Comparison of ENCODE assay signal across 8 mouse cellular contexts in the genomic region with DNA sequence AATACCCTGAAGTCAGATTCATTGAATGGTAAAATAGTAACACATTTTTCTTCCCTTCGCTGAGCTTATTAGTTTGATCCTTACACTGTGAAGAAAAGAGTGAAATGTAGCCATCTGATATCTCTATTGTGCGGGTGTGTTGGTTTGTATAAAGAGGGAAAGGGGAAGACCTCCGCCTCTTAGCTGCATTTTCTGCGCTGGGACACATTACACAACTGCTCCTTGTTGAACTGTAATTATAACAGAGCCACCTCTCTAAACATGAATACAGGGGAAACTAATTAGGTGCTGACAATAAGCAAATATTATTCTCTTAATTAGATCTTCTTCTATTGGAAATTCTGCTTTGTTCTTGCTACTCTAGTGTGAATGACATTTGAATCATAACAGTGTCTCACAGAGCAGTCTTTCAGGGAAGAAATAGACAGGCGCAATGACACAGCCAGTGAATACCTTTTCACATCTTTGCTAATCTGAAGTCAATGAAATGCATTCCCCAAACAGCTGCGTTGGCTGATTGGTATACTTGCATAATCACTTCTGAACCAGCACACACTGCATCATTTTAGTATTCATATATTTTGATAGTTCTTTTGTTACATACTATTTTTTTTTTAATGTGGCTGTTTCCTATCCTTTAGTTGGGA.
DNase-seq lines count a peak whose midpoint lies in the region; ATAC-seq and TF ChIP-seq lines count a peak whose summit lies in the region.
"Not testable (repeated sequence)": the region's sequence is repeated elsewhere in the genome, so short reads cannot be mapped to it uniquely, and the experiment has no call there.

No protein-coding gene starts in this region.

- peak; percentile 73 for DNase-seq in brain, embryonic 14.5 days (ENCODE audit: low read depth)
- DNase-seq in forebrain, embryonic 14.5 days (ENCODE audit: low spot score), result peak; percentile 56
- DNase-seq in hindbrain, embryonic 11.5 days (ENCODE audit: low spot score), result not testable (repeated sequence)
- peak; percentile 65 for DNase-seq in retina, postnatal 1 day

- H3K27ac ChIP-seq in forebrain, embryonic 12.5 days; forebrain, embryonic 14.5 days (ENCODE audit: low read depth, low read length); forebrain, embryonic 16.5 days (ENCODE audit: low read length); hindbrain, embryonic 11.5 days (ENCODE audit: low read depth, low read length); hindbrain, embryonic 13.5 days; midbrain, embryonic 13.5 days: not testable (repeated sequence)

- 20% methylated on average over 6 of the region's 6 CpGs for WGBS in forebrain, embryonic 12.5 days
- 1% methylated on average over 6 of the region's 6 CpGs for WGBS in forebrain, embryonic 14.5 days
- 6% methylated on average over 6 of the region's 6 CpGs for WGBS in forebrain, embryonic 16.5 days
- 73% methylated on average over 6 of the region's 6 CpGs for WGBS in hindbrain, embryonic 11.5 days
- 52% methylated on average over 6 of the region's 6 CpGs for WGBS in hindbrain, embryonic 13.5 days
- WGBS in midbrain, embryonic 13.5 days, result 24% methylated on average over 6 of the region's 6 CpGs

- peak; percentile 86 for ATAC-seq in forebrain, embryonic 12.5 days (ENCODE audit: low FRiP score)
- peak; percentile 88 for ATAC-seq in forebrain, embryonic 14.5 days
- peak; percentile 94 for ATAC-seq in forebrain, embryonic 16.5 days
- ATAC-seq in hindbrain, embryonic 11.5 days (ENCODE audit: low FRiP score), result peak; percentile 59; the same call in 1 of the 2 replicates
- ATAC-seq in hindbrain, embryonic 13.5 days (ENCODE audit: low FRiP score), result peak; percentile 63; the same call in 1 of the 2 replicates
- peak; percentile 50; the same call in 1 of the 2 replicates for ATAC-seq in midbrain, embryonic 13.5 days

- not testable (repeated sequence) for H3K9ac ChIP-seq in forebrain, embryonic 12.5 days; forebrain, embryonic 14.5 days (ENCODE audit: low read length); forebrain, embryonic 16.5 days (replicated peaks; ENCODE audit: low read depth, low read length); hindbrain, embryonic 11.5 days (ENCODE audit: low read depth, low read length); hindbrain, embryonic 13.5 days; midbrain, embryonic 13.5 days (replicated peaks)

- not testable (repeated sequence) for H3K27me3 ChIP-seq in forebrain, embryonic 12.5 days; forebrain, embryonic 14.5 days (replicated peaks; ENCODE audit: control insufficient read depth, insufficient read depth, low read length); forebrain, embryonic 16.5 days (replicated peaks; ENCODE audit: control insufficient read depth, insufficient read depth, low read length); hindbrain, embryonic 11.5 days (ENCODE audit: control insufficient read depth, insufficient read depth, low read length); hindbrain, embryonic 13.5 days; midbrain, embryonic 13.5 days

- not testable (repeated sequence) for H3K4me2 ChIP-seq in forebrain, embryonic 12.5 days; forebrain, embryonic 14.5 days (ENCODE audit: low read length); forebrain, embryonic 16.5 days (ENCODE audit: low read length); hindbrain, embryonic 11.5 days (replicated peaks; ENCODE audit: low read depth, low read length); hindbrain, embryonic 13.5 days; midbrain, embryonic 13.5 days (replicated peaks)

- not testable (repeated sequence) for TF ChIP-seq CTCF in brain, embryonic 14.5 days (IDR thresholded peaks at IDR 0.05; ENCODE audit: borderline replicate concordance, extremely low read depth, insufficient read depth, insufficient read length)

- H3K36me3 ChIP-seq in forebrain, embryonic 12.5 days (replicated peaks); forebrain, embryonic 14.5 days (ENCODE audit: control insufficient read depth, insufficient read depth, low read length); forebrain, embryonic 16.5 days (ENCODE audit: control insufficient read depth, insufficient read depth); hindbrain, embryonic 11.5 days (ENCODE audit: control insufficient read depth, insufficient read depth, low read length); hindbrain, embryonic 13.5 days; midbrain, embryonic 13.5 days: not testable (repeated sequence)

- TF ChIP-seq POLR2A in brain, embryonic 14.5 days (IDR thresholded peaks at IDR 0.05; ENCODE audit: borderline replicate concordance, extremely low read depth, insufficient read depth, insufficient read length, poor library complexity, severe bottlenecking), result not testable (repeated sequence)

- H3K9me3 ChIP-seq in forebrain, embryonic 12.5 days; forebrain, embryonic 14.5 days (replicated peaks; ENCODE audit: control insufficient read depth, low read length); forebrain, embryonic 16.5 days (ENCODE audit: control insufficient read depth, low read length); hindbrain, embryonic 11.5 days (ENCODE audit: control insufficient read depth, low read length); hindbrain, embryonic 13.5 days; midbrain, embryonic 13.5 days: not testable (repeated sequence)

- H3K4me1 ChIP-seq in forebrain, embryonic 12.5 days; forebrain, embryonic 14.5 days (ENCODE audit: control insufficient read depth, insufficient read depth, low read length); forebrain, embryonic 16.5 days (replicated peaks; ENCODE audit: control insufficient read depth, insufficient read depth, low read length); hindbrain, embryonic 11.5 days (replicated peaks; ENCODE audit: control insufficient read depth, insufficient read depth, low read length); hindbrain, embryonic 13.5 days (replicated peaks); midbrain, embryonic 13.5 days (replicated peaks): not testable (repeated sequence)

- H3K4me3 ChIP-seq in forebrain, embryonic 12.5 days (replicated peaks); forebrain, embryonic 14.5 days (ENCODE audit: low read depth, low read length); forebrain, embryonic 16.5 days (replicated peaks; ENCODE audit: low read length); hindbrain, embryonic 11.5 days (ENCODE audit: low read depth, low read length); hindbrain, embryonic 13.5 days; midbrain, embryonic 13.5 days (replicated peaks): not testable (repeated sequence)
